In genomic region chr4:62502969-62503368, GRCm38 (mm10) we compare ENCODE assay signal across 8 mouse cellular contexts. TPM values are rescaled to one million over a fixed set of nuclear protein-coding genes. Genes with fewer than 3 reads are reported as not detected.
DNase-seq lines count a peak whose midpoint lies in the region; ATAC-seq and TF ChIP-seq lines count a peak whose summit lies in the region.
"Had no signal": no experiment of that assay in that cellular context is flagged by ENCODE, and none has a peak within 500 bp of the region (broad histone marks: within the 10 kb centered on the region; RNA-seq: fewer than 3 reads in every experiment).

No protein-coding gene starts in this region.

- H3K4me1 ChIP-seq in lung, postnatal 0 days (ENCODE audit: insufficient read depth, low read depth, low read length): peaks cover 8% of the 10 kb centered on the region; the same call in 1 of the 2 replicates
- H3K4me1 ChIP-seq in embryonic facial prominence, embryonic 13.5 days: peaks cover 10% of the 10 kb centered on the region
- peaks cover 11% of the 10 kb centered on the region for H3K4me1 ChIP-seq in stomach, embryonic 15.5 days

- no peak for TF ChIP-seq EP300 in lung, postnatal 0 days (IDR thresholded peaks at IDR 0.05)

- no peak for DNase-seq in lung, postnatal 0 days (ENCODE audit: low spot score)
- no peak for DNase-seq in lung, postnatal 4 days
- peak; percentile 46 for DNase-seq in kidney, postnatal 10 days
- DNase-seq in layer of hippocampus, adult 9-11 months: no peak
- no peak for DNase-seq in left cerebral cortex, adult 9 months (ENCODE audit: low spot score in 2 of 2)

- no peak overlapping the region for H3K4me2 ChIP-seq in lung, postnatal 0 days (replicated peaks; ENCODE audit: low read depth, low read length)
- H3K4me2 ChIP-seq in embryonic facial prominence, embryonic 13.5 days: 0 out of 2 replicates have a peak overlapping the region, but pooled peaks have one; percentile 72
- H3K4me2 ChIP-seq in stomach, embryonic 15.5 days: no peak overlapping the region

- no peak for TF ChIP-seq CTCF in lung, postnatal 0 days (IDR thresholded peaks at IDR 0.05)

- WGBS in lung, postnatal 0 days: 18% methylated on average over 7 of the region's 7 CpGs
- 72% methylated on average over 7 of the region's 7 CpGs for WGBS in embryonic facial prominence, embryonic 13.5 days
- WGBS in stomach, embryonic 15.5 days: 55% methylated on average over 7 of the region's 7 CpGs

- ATAC-seq in lung, postnatal 0 days: no peak
- ATAC-seq in embryonic facial prominence, embryonic 13.5 days (ENCODE audit: insufficient number of reproducible peaks, insufficient read depth, low FRiP score, low TSS enrichment, low read depth): no peak
- ATAC-seq in stomach, embryonic 15.5 days (ENCODE audit: insufficient read depth, low FRiP score, low read depth): peak; percentile 15; the same call in 1 of the 2 replicates

- no peaks in the 10 kb centered on the region for H3K36me3 ChIP-seq in lung, postnatal 0 days (ENCODE audit: insufficient read depth, low read length)
- peaks cover 27% of the 10 kb centered on the region for H3K36me3 ChIP-seq in embryonic facial prominence, embryonic 13.5 days
- H3K36me3 ChIP-seq in stomach, embryonic 15.5 days: peaks cover 28% of the 10 kb centered on the region; the same call in 1 of the 2 replicates

- no peaks in the 10 kb centered on the region for H3K27me3 ChIP-seq in lung, postnatal 0 days (replicated peaks; ENCODE audit: insufficient read depth, low read length)
- no peaks in the 10 kb centered on the region for H3K27me3 ChIP-seq in embryonic facial prominence, embryonic 13.5 days
- H3K27me3 ChIP-seq in stomach, embryonic 15.5 days (replicated peaks): no peaks in the 10 kb centered on the region
- H3K27me3 ChIP-seq: Patski had no signal

- no peaks in the 10 kb centered on the region for H3K9me3 ChIP-seq in lung, postnatal 0 days (ENCODE audit: low read length)
- H3K9me3 ChIP-seq in embryonic facial prominence, embryonic 13.5 days: no peaks in the 10 kb centered on the region
- no peaks in the 10 kb centered on the region for H3K9me3 ChIP-seq in stomach, embryonic 15.5 days

- no peak overlapping the region for H3K9ac ChIP-seq in lung, postnatal 0 days (replicated peaks; ENCODE audit: low read depth)
- H3K9ac ChIP-seq in embryonic facial prominence, embryonic 13.5 days: no peak overlapping the region
- H3K9ac ChIP-seq in stomach, embryonic 15.5 days: no peak overlapping the region

- peak overlapping the region; percentile 81 for H3K27ac ChIP-seq in lung, postnatal 0 days (ENCODE audit: low read length)
- no peak overlapping the region for H3K27ac ChIP-seq in embryonic facial prominence, embryonic 13.5 days
- H3K27ac ChIP-seq in stomach, embryonic 15.5 days: peak overlapping the region; percentile 90

- H3K4me3 ChIP-seq in lung, postnatal 0 days (ENCODE audit: low read depth, low read length): no peak overlapping the region
- H3K4me3 ChIP-seq in embryonic facial prominence, embryonic 13.5 days: no peak overlapping the region
- no peak overlapping the region for H3K4me3 ChIP-seq in stomach, embryonic 15.5 days (replicated peaks)

RNA-seq across cellular contexts. Expression of gene Hdhd3, which starts 0.3 kb away (rescaled TPM):
- 15.0 and 18.3 TPM in 2 replicates for polyA plus RNA-seq in lung, postnatal 0 days (2015; fragmentation: Nextera tagmentation; extraction: Ambion mirVana)
- 11.2 and 11.7 TPM in 2 replicates for polyA plus RNA-seq in embryonic facial prominence, embryonic 13.5 days (2015; fragmentation: Nextera tagmentation; extraction: Ambion mirVana)
- 27.3 and 30.7 TPM in 2 replicates for polyA plus RNA-seq in stomach, embryonic 15.5 days (2015; fragmentation: Nextera tagmentation; extraction: Ambion mirVana)

RNA-seq across cellular contexts. Expression of gene Alad, which starts 16.7 kb away (rescaled TPM):
- 110 and 111 TPM in 2 replicates for polyA plus RNA-seq in lung, postnatal 0 days (2015; fragmentation: Nextera tagmentation; extraction: Ambion mirVana)
- polyA plus RNA-seq in embryonic facial prominence, embryonic 13.5 days (2015; fragmentation: Nextera tagmentation; extraction: Ambion mirVana): 67.5 and 69.8 TPM in 2 replicates
- polyA plus RNA-seq in stomach, embryonic 15.5 days (2015; fragmentation: Nextera tagmentation; extraction: Ambion mirVana): 121 and 142 TPM in 2 replicates

RNA-seq across cellular contexts. Expression of gene Pole3, which starts 21.9 kb away (rescaled TPM):
- polyA plus RNA-seq in lung, postnatal 0 days (2015; fragmentation: Nextera tagmentation; extraction: Ambion mirVana): 32.8 and 35.6 TPM in 2 replicates
- polyA plus RNA-seq in embryonic facial prominence, embryonic 13.5 days (2015; fragmentation: Nextera tagmentation; extraction: Ambion mirVana): 94.5 and 99.0 TPM in 2 replicates
- polyA plus RNA-seq in stomach, embryonic 15.5 days (2015; fragmentation: Nextera tagmentation; extraction: Ambion mirVana): 70.9 and 77.3 TPM in 2 replicates

RNA-seq across cellular contexts. Expression of gene 4933430I17Rik, which starts 22.2 kb away (rescaled TPM):
- polyA plus RNA-seq in lung, postnatal 0 days (2015; fragmentation: Nextera tagmentation; extraction: Ambion mirVana): 0.12 and 0.21 TPM in 2 replicates
- 0.39 and 0.49 TPM in 2 replicates for polyA plus RNA-seq in embryonic facial prominence, embryonic 13.5 days (2015; fragmentation: Nextera tagmentation; extraction: Ambion mirVana)
- 0.19 and 0.35 TPM in 2 replicates for polyA plus RNA-seq in stomach, embryonic 15.5 days (2015; fragmentation: Nextera tagmentation; extraction: Ambion mirVana)

RNA-seq across cellular contexts. Expression of gene Bspry, which starts 23.1 kb away (rescaled TPM):
- polyA plus RNA-seq in lung, postnatal 0 days (2015; fragmentation: Nextera tagmentation; extraction: Ambion mirVana): 26.8 and 33.0 TPM in 2 replicates
- 5.4 and 5.5 TPM in 2 replicates for polyA plus RNA-seq in embryonic facial prominence, embryonic 13.5 days (2015; fragmentation: Nextera tagmentation; extraction: Ambion mirVana)
- polyA plus RNA-seq in stomach, embryonic 15.5 days (2015; fragmentation: Nextera tagmentation; extraction: Ambion mirVana): 28.4 and 29.9 TPM in 2 replicates
